Mouse (Mus musculus): ENCODE data around the gene Sugp1. TPM values are rescaled to one million over a fixed set of nuclear protein-coding genes. Genes with fewer than 3 reads are reported as not detected.

Sugp1 gene
- polyA plus RNA-seq, 1 experiment from 2014 or later = 39.5 TPM

DNA sequence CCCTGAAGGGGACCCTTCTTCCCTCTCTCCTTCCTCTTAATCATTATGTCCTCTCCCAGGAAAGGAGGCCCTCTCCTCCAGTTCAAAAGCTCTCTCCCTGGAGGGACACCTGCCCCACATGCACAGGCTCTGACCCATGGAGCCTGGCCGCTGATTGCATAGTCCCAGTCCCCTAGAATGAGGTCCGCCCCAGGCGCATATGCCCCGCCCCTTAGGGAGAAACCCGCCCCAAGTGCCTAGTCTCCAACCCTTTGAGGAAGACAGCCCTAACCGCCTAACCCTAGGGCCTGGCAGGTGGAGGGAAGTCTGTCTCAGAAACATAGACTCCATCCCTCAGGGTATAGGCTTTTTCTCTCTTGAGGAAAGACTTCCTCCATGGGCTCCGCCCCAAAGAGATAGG, 44.6 kb downstream of the Sugp1 start:
- ATAC-seq (ENCODE audit: insufficient read depth, low FRiP score, low TSS enrichment) (no peak), DNase-seq (ENCODE audit: low spot score) (no peak)
- Histone ChIP-seq H3K9ac (ENCODE audit: low read length) (no peak overlapping the region), H3K27me3 (ENCODE audit: control insufficient read depth, insufficient read depth, low read length) (peaks cover 71% of the 10 kb centered on the region), H3K4me1 (ENCODE audit: control insufficient read depth, insufficient read depth, low read length) (peaks cover 16% of the 10 kb centered on the region), H3K4me3 (ENCODE audit: low read depth, low read length) (no peak overlapping the region), H3K36me3 (ENCODE audit: control insufficient read depth, insufficient read depth, low read length) (no peaks in the 10 kb centered on the region), H3K9me3 (ENCODE audit: control insufficient read depth, low read length) (no peaks in the 10 kb centered on the region), H3K27ac (ENCODE audit: low read depth, low read length) (no peak overlapping the region), H3K4me2 (ENCODE audit: low read depth) (no peak overlapping the region)
- WGBS = 2% methylated on average over 7 of the region's 7 CpGs

DNA sequence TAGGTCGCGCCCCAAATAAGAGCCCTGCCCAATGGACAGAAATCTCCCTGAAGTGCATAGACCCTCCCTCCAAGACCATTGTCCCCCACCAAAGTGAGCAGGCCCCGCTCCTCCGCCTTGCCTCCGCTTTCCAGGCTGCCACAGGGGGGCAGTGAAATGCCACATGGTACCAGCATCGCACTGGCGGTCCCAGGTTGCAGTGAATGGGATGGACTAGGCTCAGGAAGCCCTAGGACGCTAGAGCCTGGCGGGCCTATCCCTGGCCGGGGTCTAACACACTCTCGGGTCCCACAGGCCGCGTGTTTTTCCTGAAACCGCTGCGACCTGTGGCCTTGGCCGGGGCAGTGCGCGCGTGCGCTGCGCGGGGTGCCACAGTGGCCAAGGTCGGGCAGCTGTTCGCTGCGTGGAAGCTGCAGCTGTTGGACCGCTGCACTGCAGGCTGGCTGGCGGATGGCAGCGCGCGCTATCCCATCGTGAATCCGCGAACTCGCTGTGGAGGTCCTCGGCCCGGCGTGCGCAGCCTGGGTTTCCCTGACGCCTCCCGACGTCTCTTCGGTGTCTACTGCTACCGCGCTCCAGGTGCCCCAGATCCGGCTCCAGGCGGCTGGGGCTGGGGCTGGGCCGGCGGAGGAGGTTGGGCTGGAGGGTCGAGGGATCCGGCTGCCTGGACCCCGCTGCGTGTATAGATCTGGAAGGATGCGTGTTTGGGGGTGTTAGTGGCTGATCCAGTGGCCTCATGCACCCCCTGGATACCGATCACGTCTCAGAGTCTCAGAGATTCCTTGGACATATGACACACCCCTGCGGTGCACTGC, 45.4 kb downstream of the Sugp1 start:
- Histone ChIP-seq H3K4me1 (ENCODE audit: control insufficient read depth, insufficient read depth, low read length) (peaks cover 15% of the 10 kb centered on the region), H3K9ac (ENCODE audit: low read length) (peak overlapping the region; percentile 29), H3K27me3 (ENCODE audit: control insufficient read depth, insufficient read depth, low read length) (peaks cover 66% of the 10 kb centered on the region), H3K9me3 (ENCODE audit: control insufficient read depth, low read length) (no peaks in the 10 kb centered on the region), H3K27ac (ENCODE audit: low read depth, low read length) (no peak overlapping the region), H3K4me3 (ENCODE audit: low read depth, low read length) (peak overlapping the region; percentile 31), H3K36me3 (ENCODE audit: control insufficient read depth, insufficient read depth, low read length) (no peaks in the 10 kb centered on the region), H3K4me2 (ENCODE audit: low read depth) (peak overlapping the region; percentile 65)
- WGBS = 3% methylated on average over 56 of the region's 56 CpGs
- peak; percentile 58 for ATAC-seq (ENCODE audit: insufficient read depth, low FRiP score, low TSS enrichment)
- peak; percentile 79 for DNase-seq (ENCODE audit: low spot score)

DNA sequence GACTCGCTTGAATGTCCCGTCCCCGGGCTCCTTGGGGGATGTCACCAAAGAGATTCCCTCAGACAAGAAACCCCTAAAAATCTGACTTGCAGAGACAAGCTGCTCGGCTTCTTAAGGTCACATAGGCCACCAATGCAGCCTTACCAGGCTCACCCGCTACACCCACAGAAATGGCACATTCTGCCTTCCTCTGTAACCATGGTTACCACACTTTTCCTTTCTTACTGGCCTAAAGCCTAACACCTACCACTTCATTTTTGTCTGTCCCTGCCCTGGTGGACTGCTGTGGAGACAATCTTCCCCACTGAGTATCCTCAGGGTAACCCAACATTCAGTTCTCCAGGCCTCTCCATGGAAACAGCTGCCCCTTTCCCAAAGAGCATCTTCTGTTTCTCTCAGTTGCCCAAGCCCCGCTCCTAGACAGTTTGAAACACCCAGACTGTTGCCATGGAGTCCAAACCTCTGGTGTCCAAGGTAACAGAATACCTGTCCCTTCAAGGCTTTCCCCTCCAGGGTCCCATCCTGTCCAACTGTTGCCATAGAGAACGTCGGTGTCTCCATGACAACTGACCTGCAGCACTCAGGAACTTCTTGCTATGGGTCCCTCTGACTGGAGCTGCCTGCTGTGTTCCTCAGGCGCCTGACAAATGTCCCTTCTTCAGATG, 46.8 kb downstream of the Sugp1 start:
- no peak for ATAC-seq (ENCODE audit: insufficient read depth, low FRiP score, low TSS enrichment)

DNA sequence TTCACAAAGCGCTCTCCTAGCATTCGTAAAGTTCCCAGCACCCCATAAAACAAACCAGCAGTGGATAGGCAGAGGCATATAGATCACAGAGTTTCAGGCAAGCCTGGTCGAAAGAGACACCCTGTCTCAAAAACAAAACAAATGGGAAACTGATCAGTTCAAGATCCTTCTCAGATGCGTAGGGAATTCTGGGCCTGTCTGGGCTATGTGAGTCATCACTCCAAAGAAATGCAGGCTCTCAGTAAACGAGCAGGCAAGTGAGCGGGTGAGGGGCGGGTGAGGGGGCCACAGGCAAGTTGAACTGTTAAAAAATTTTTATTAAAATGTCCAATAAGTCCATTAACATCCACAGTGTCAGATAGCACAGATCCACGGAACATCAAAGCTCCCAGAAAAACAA, 50.2 kb downstream of the Sugp1 start:
- Histone ChIP-seq H3K27me3 (ENCODE audit: control insufficient read depth, insufficient read depth, low read length) (peaks cover 18% of the 10 kb centered on the region), H3K27ac (ENCODE audit: low read depth, low read length) (no peak overlapping the region), H3K36me3 (ENCODE audit: control insufficient read depth, insufficient read depth, low read length) (peaks cover 7% of the 10 kb centered on the region), H3K9me3 (ENCODE audit: control insufficient read depth, low read length) (no peaks in the 10 kb centered on the region), H3K9ac (ENCODE audit: low read length) (no peak overlapping the region), H3K4me3 (ENCODE audit: low read depth, low read length) (no peak overlapping the region), H3K4me2 (ENCODE audit: low read depth) (no peak overlapping the region), H3K4me1 (ENCODE audit: control insufficient read depth, insufficient read depth, low read length) (peaks cover 7% of the 10 kb centered on the region)
- DNase-seq (ENCODE audit: low spot score) = no peak
- WGBS = 63% methylated on average over 8 of the region's 8 CpGs
- no peak for ATAC-seq (ENCODE audit: insufficient read depth, low FRiP score, low TSS enrichment)

More for the DNA sequence above, 46.8 kb downstream of the Sugp1 start:
- Histone ChIP-seq H3K4me2 (ENCODE audit: low read depth) (no peak overlapping the region), H3K4me1 (ENCODE audit: control insufficient read depth, insufficient read depth, low read length) (peaks cover 8% of the 10 kb centered on the region), H3K27ac (ENCODE audit: low read depth, low read length) (no peak overlapping the region), H3K9ac (ENCODE audit: low read length) (no peak overlapping the region), H3K27me3 (ENCODE audit: control insufficient read depth, insufficient read depth, low read length) (peaks cover 52% of the 10 kb centered on the region), H3K4me3 (ENCODE audit: low read depth, low read length) (no peak overlapping the region), H3K9me3 (ENCODE audit: control insufficient read depth, low read length) (no peaks in the 10 kb centered on the region), H3K36me3 (ENCODE audit: control insufficient read depth, insufficient read depth, low read length) (no peaks in the 10 kb centered on the region)
- DNase-seq (ENCODE audit: low spot score) = peak; percentile 43
- 53% methylated on average over 9 of the region's 9 CpGs for WGBS

DNA sequence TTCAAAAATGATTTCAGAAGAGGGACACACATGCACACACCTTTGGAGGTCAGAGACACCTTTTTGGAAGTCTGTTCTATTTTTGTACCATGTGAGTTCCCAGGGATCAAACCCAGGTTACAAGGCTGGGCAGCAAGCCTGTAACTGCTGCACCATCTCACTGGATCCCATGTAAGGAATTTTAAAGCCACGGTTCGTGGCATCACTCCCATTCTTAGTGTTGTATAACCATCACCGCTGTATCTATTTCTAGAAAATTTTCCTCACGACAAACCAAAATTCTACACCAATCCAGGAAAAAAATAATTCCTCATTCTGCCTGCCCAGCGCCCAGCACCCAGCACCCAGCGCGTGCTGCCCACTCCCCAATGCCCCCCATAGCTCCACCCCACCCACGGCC, 56.7 kb downstream of the Sugp1 start:
- Histone ChIP-seq H3K36me3 (ENCODE audit: control insufficient read depth, insufficient read depth, low read length) (peaks cover 12% of the 10 kb centered on the region), H3K27me3 (ENCODE audit: control insufficient read depth, insufficient read depth, low read length) (no peaks in the 10 kb centered on the region), H3K9me3 (ENCODE audit: control insufficient read depth, low read length) (no peaks in the 10 kb centered on the region), H3K4me1 (ENCODE audit: control insufficient read depth, insufficient read depth, low read length) (no peaks in the 10 kb centered on the region), H3K4me2 (ENCODE audit: low read depth) (no peak overlapping the region), H3K4me3 (ENCODE audit: low read depth, low read length) (no peak overlapping the region), H3K9ac (ENCODE audit: low read length) (no peak overlapping the region), H3K27ac (ENCODE audit: low read depth, low read length) (no peak overlapping the region)
- 74% methylated on average over 8 of the region's 8 CpGs for WGBS
- DNase-seq (ENCODE audit: low spot score) = no peak
- ATAC-seq (ENCODE audit: insufficient read depth, low FRiP score, low TSS enrichment) = no peak

DNA sequence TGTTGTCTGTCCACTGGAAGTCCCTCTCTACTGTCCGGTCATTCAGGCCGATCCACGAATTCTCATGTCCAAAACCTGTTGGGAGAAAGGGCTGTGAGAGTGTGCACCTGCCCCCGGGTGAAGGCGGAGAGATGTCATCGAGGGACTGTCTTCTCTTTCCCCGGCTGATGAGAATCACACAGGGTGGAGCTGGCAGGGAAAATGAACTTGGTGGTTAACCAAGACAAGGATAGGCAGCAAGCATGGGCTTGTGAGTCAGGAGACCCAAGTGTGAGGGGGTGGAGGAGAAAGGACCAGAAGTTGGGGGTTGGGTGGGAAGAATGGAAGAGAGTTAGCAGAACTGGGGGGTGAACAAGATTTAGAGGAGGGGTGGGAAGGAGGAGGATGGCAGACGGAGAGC, 57.6 kb downstream of the Sugp1 start:
- H3K27me3 ChIP-seq (ENCODE audit: control insufficient read depth, insufficient read depth, low read length) = no peaks in the 10 kb centered on the region
- H3K36me3 ChIP-seq (ENCODE audit: control insufficient read depth, insufficient read depth, low read length) = peaks cover 12% of the 10 kb centered on the region
- no peak for ATAC-seq (ENCODE audit: insufficient read depth, low FRiP score, low TSS enrichment)

DNA sequence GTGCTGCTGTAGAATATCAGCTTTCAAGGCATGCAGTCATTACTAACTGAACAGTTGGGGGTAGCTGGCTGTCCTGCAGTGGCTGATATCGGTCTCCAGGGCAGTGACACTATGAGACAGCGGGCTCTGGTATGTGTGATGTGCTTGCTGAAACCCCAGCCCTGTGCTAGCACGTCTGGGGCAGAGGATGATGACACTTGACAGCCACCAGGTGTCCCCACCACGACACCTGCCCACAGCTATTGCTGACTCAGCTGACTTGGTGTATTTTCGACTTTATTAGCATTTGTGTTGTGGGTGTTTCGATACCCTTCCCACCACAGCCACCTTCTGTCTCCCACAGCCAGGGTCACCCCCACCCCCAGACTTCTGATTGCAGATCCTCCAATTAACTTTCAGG, 61.9 kb downstream of the Sugp1 start:
- Histone ChIP-seq H3K4me3 (ENCODE audit: low read depth, low read length) (no peak overlapping the region), H3K9me3 (ENCODE audit: control insufficient read depth, low read length) (no peaks in the 10 kb centered on the region), H3K27me3 (ENCODE audit: control insufficient read depth, insufficient read depth, low read length) (peaks cover 2% of the 10 kb centered on the region; the same call in 1 of the 2 replicates), H3K4me1 (ENCODE audit: control insufficient read depth, insufficient read depth, low read length) (no peaks in the 10 kb centered on the region), H3K4me2 (ENCODE audit: low read depth) (no peak overlapping the region), H3K27ac (ENCODE audit: low read depth, low read length) (no peak overlapping the region), H3K9ac (ENCODE audit: low read length) (no peak overlapping the region), H3K36me3 (ENCODE audit: control insufficient read depth, insufficient read depth, low read length) (peaks cover 2% of the 10 kb centered on the region; the same call in 1 of the 2 replicates)
- DNase-seq (ENCODE audit: low spot score) (no peak), ATAC-seq (ENCODE audit: insufficient read depth, low FRiP score, low TSS enrichment) (0 out of 2 replicates have a peak, but pooled peaks have one; percentile 52)
- WGBS = 23% methylated on average over 6 of the region's 6 CpGs

More for the DNA sequence above, 57.6 kb downstream of the Sugp1 start:
- DNase-seq (ENCODE audit: low spot score) = no peak
- Histone ChIP-seq H3K4me2 (ENCODE audit: low read depth) (no peak overlapping the region), H3K4me1 (ENCODE audit: control insufficient read depth, insufficient read depth, low read length) (no peaks in the 10 kb centered on the region), H3K4me3 (ENCODE audit: low read depth, low read length) (no peak overlapping the region), H3K9ac (ENCODE audit: low read length) (no peak overlapping the region), H3K27ac (ENCODE audit: low read depth, low read length) (no peak overlapping the region), H3K9me3 (ENCODE audit: control insufficient read depth, low read length) (no peaks in the 10 kb centered on the region)
- WGBS = 85% methylated on average over 8 of the region's 8 CpGs

DNA sequence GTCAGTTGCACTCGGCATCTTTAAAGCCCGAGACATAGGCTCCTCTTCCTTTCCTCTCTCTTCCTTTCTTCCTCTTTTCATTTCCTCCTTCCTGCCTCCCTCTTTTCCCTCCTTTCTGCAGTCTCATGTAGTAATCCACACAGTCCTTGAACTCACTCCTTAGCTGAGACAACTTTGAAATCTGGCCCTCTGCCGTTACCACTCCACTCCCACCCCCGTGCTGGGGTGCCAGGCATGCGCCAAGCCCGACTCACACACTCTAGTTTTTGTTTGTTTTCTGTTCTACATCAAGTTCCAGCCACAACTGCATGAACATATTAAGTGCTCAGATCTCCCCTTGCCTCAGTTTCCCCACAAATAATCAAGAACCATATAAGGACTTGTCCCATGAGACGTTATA, 62.3 kb downstream of the Sugp1 start:
- peaks cover 2% of the 10 kb centered on the region; the same call in 1 of the 2 replicates for H3K36me3 ChIP-seq (ENCODE audit: control insufficient read depth, insufficient read depth, low read length)
- no peak for ATAC-seq (ENCODE audit: insufficient read depth, low FRiP score, low TSS enrichment)
- 83% methylated on average over 7 of the region's 7 CpGs for WGBS

More for the DNA sequence above, 62.3 kb downstream of the Sugp1 start:
- Histone ChIP-seq H3K4me2 (ENCODE audit: low read depth) (no peak overlapping the region), H3K4me3 (ENCODE audit: low read depth, low read length) (no peak overlapping the region), H3K9ac (ENCODE audit: low read length) (no peak overlapping the region), H3K4me1 (ENCODE audit: control insufficient read depth, insufficient read depth, low read length) (no peaks in the 10 kb centered on the region), H3K9me3 (ENCODE audit: control insufficient read depth, low read length) (no peaks in the 10 kb centered on the region), H3K27me3 (ENCODE audit: control insufficient read depth, insufficient read depth, low read length) (peaks cover 5% of the 10 kb centered on the region; the same call in 1 of the 2 replicates), H3K27ac (ENCODE audit: low read depth, low read length) (no peak overlapping the region)
- no peak for DNase-seq (ENCODE audit: low spot score)

Data from neural tube, embryonic 11.5 days (tissue).